Comparison of ENCODE assay signal across 9 mouse cellular contexts in the genomic region with DNA sequence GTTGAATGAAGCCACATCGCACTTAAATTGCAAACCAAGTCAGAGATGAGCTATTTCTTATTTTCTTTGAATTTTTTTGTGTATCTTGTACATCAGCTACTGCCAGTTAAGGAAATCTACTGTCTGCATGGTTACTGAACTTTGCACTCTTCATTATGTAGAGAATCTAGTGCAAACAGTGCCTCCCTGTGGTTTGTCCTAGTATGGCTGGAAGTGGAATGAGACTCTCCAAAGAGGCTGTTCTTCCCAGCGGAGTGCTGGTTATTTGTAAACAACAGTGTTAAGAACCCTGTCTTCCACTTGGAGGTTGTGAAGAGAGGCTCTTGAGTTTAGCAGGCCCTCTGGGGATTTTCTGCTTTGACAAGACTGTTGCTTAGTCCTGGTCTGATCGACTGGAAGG. TPM values are rescaled to one million over a fixed set of nuclear protein-coding genes. Genes with fewer than 3 reads are reported as not detected.
DNase-seq lines count a peak whose midpoint lies in the region; ATAC-seq and TF ChIP-seq lines count a peak whose summit lies in the region.
"Had no signal": no experiment of that assay in that cellular context is flagged by ENCODE, and none has a peak within 500 bp of the region (broad histone marks: within the 10 kb centered on the region; RNA-seq: fewer than 3 reads in every experiment).

No protein-coding gene starts in this region.

- H3K27ac ChIP-seq in intestine, embryonic 15.5 days: no peak overlapping the region
- H3K27ac ChIP-seq: hindbrain, embryonic 15.5 days had no signal

- no peaks in the 10 kb centered on the region for H3K9me3 ChIP-seq in intestine, embryonic 15.5 days
- H3K9me3 ChIP-seq: hindbrain, embryonic 15.5 days had no signal

- peak; percentile 85 for ATAC-seq in intestine, embryonic 15.5 days

- H3K9ac ChIP-seq in intestine, embryonic 15.5 days: no peak overlapping the region
- H3K9ac ChIP-seq: hindbrain, embryonic 15.5 days had no signal

- intact Hi-C loops in gastrocnemius, postnatal 14 days (cut with DNase I; ENCODE audit: low total_unique reads): loop anchor here (10.0 kb wide), 1 partner anchor 116 kb away; no protein-coding TSS in a partner anchor

- no peaks in the 10 kb centered on the region for H3K27me3 ChIP-seq in intestine, embryonic 15.5 days (replicated peaks)
- H3K27me3 ChIP-seq: hindbrain, embryonic 15.5 days had no signal

- no peak for TF ChIP-seq POLR2A in lung, adult 2 months (IDR thresholded peaks at IDR 0.05; ENCODE audit: borderline replicate concordance, extremely low read depth, low read depth, low read length)

- peak; percentile 19 for TF ChIP-seq CTCF in lung, adult 2 months (IDR thresholded peaks at IDR 0.05; ENCODE audit: insufficient read depth, low read length)

- DNase-seq in gastrocnemius, adult 18-20 months (ENCODE audit: low spot score): peak; percentile 30
- no peak for DNase-seq in gastrocnemius, postnatal 14 days
- peak; percentile 26 for DNase-seq in urinary bladder, postnatal 25 days (ENCODE audit: low spot score)
- DNase-seq in urinary bladder, postnatal 10 days (ENCODE audit: low spot score): no peak
- peak; percentile 73 for DNase-seq in embryo, embryonic 11 days
- DNase-seq in lung, adult 2 months: peak; percentile 17
- peak; percentile 42 for DNase-seq in right cerebral cortex, postnatal 4 days

- H3K4me3 ChIP-seq in intestine, embryonic 15.5 days (replicated peaks): no peak overlapping the region
- no peak overlapping the region for H3K4me3 ChIP-seq in lung, adult 2 months (replicated peaks; ENCODE audit: extremely low read depth, low read depth, low read length)
- H3K4me3 ChIP-seq: hindbrain, embryonic 15.5 days had no signal

- no peaks in the 10 kb centered on the region for H3K4me1 ChIP-seq in intestine, embryonic 15.5 days (replicated peaks)
- H3K4me1 ChIP-seq in lung, adult 2 months (ENCODE audit: control insufficient read depth, insufficient read depth, low read length): peaks cover 2% of the 10 kb centered on the region; the same call in 1 of the 2 replicates
- H3K4me1 ChIP-seq: hindbrain, embryonic 15.5 days had no signal

- no peaks in the 10 kb centered on the region for H3K36me3 ChIP-seq in intestine, embryonic 15.5 days
- H3K36me3 ChIP-seq: hindbrain, embryonic 15.5 days had no signal

- WGBS in intestine, embryonic 15.5 days: 23% methylated on average over 3 of the region's 3 CpGs
- 28% methylated on average over 3 of the region's 3 CpGs for WGBS in lung, adult 2 months

- H3K4me2 ChIP-seq in intestine, embryonic 15.5 days (replicated peaks): no peak overlapping the region
- H3K4me2 ChIP-seq: hindbrain, embryonic 15.5 days had no signal

RNA-seq across cellular contexts. Expression of a gene that starts 22.5 kb away (rescaled TPM):
- total RNA-seq in gastrocnemius, adult 18-20 months (2021): 10 to 100 TPM; 21.6 to 26.3 TPM
- 10 to 100 TPM; 44.6 to 45.8 TPM for total RNA-seq in gastrocnemius, postnatal 14 days (2021)
- 175 and 207 TPM in 2 replicates for polyA plus RNA-seq in intestine, embryonic 15.5 days (2015; fragmentation: Nextera tagmentation; extraction: Ambion mirVana)
- polyA plus RNA-seq in lung, adult 2 months (2012; rRNA removed): 2.9 and 8.8 TPM in 2 replicates

RNA-seq across cellular contexts. Expression of a gene that starts 49.2 kb away (rescaled TPM):
- total RNA-seq in gastrocnemius, adult 18-20 months (2021): 1 to 10 TPM; 1.7 to 1.8 TPM
- 1 to 10 TPM; 1.1 TPM for total RNA-seq in gastrocnemius, postnatal 14 days (2021)
- 8.4 and 9.2 TPM in 2 replicates for polyA plus RNA-seq in intestine, embryonic 15.5 days (2015; fragmentation: Nextera tagmentation; extraction: Ambion mirVana)
- 2.8 and 4.0 TPM in 2 replicates for polyA plus RNA-seq in lung, adult 2 months (2012; rRNA removed)

RNA-seq across cellular contexts. Expression of a gene that starts 49.6 kb away (rescaled TPM):
- total RNA-seq in gastrocnemius, adult 18-20 months (2021): 1 to 10 TPM; 1.5 to 1.8 TPM
- 1 to 10 TPM in 1 of 2 experiments, under 1 TPM in 1; 0.69 to 1.3 TPM for total RNA-seq in gastrocnemius, postnatal 14 days (2021)
- 16.7 and 17.2 TPM in 2 replicates for polyA plus RNA-seq in intestine, embryonic 15.5 days (2015; fragmentation: Nextera tagmentation; extraction: Ambion mirVana)
- 1.2 and 6.4 TPM in 2 replicates for polyA plus RNA-seq in lung, adult 2 months (2012; rRNA removed)

Comparison
In these comparisons a context has a peak if more than half of its experiments do, and no peak if none do; other contexts are left out.
1. DNase-seq: peak in gastrocnemius, adult 18-20 months (single experiment), urinary bladder, postnatal 25 days (single experiment), embryo, embryonic 11 days (single experiment), lung, adult 2 months (single experiment) and right cerebral cortex, postnatal 4 days (single experiment); none in gastrocnemius, postnatal 14 days (single experiment) and urinary bladder, postnatal 10 days (single experiment).